Mouse (Mus musculus): ENCODE data around the gene Adamts20.

The Adamts20 gene

GRCm38 (mm10) chr15:94259497-94259896 is 205.7 kb downstream of the Adamts20 start:
- Histone ChIP-seq H3K4me3 (replicated peaks; ENCODE audit: low read length) (no peak overlapping the region), H3K36me3 (ENCODE audit: insufficient read depth, low read length) (no peaks in the 10 kb centered on the region), H3K27me3 (ENCODE audit: insufficient read depth, low read length) (no peaks in the 10 kb centered on the region), H3K9me3 (ENCODE audit: low read length) (no peaks in the 10 kb centered on the region), H3K4me1 (replicated peaks; ENCODE audit: low read depth, low read length) (no peaks in the 10 kb centered on the region)
- TF ChIP-seq CTCF (conservative IDR thresholded peaks at IDR 0.05; ENCODE audit: low read length) (no peak), NANOG (IDR thresholded peaks at IDR 0.05; ENCODE audit: borderline replicate concordance, low read length) (no peak), POU5F1 (IDR thresholded peaks at IDR 0.05; ENCODE audit: borderline replicate concordance, low read length) (no peak)

GRCm38 (mm10) chr15:94255538-94255937 is 209.7 kb downstream of the Adamts20 start:
- Histone ChIP-seq H3K9me3 (ENCODE audit: low read length) (no peaks in the 10 kb centered on the region), H3K4me1 (replicated peaks; ENCODE audit: low read depth, low read length) (no peaks in the 10 kb centered on the region), H3K4me3 (replicated peaks; ENCODE audit: low read length) (no peak overlapping the region), H3K36me3 (ENCODE audit: insufficient read depth, low read length) (no peaks in the 10 kb centered on the region), H3K27me3 (ENCODE audit: insufficient read depth, low read length) (no peaks in the 10 kb centered on the region)
- TF ChIP-seq POU5F1 (IDR thresholded peaks at IDR 0.05; ENCODE audit: borderline replicate concordance, low read length): no peak
- TF ChIP-seq CTCF (conservative IDR thresholded peaks at IDR 0.05; ENCODE audit: low read length): no peak
- TF ChIP-seq NANOG (IDR thresholded peaks at IDR 0.05; ENCODE audit: borderline replicate concordance, low read length): no peak

- Histone ChIP-seq H3K4me3 (replicated peaks; ENCODE audit: low read length) (no peak overlapping the region), H3K27me3 (ENCODE audit: insufficient read depth, low read length) (no peaks in the 10 kb centered on the region), H3K36me3 (ENCODE audit: insufficient read depth, low read length) (no peaks in the 10 kb centered on the region), H3K9me3 (ENCODE audit: low read length) (no peaks in the 10 kb centered on the region), H3K4me1 (replicated peaks; ENCODE audit: low read depth, low read length) (no peaks in the 10 kb centered on the region)
- no peak for TF ChIP-seq POU5F1 (IDR thresholded peaks at IDR 0.05; ENCODE audit: borderline replicate concordance, low read length)
- no peak for TF ChIP-seq NANOG (IDR thresholded peaks at IDR 0.05; ENCODE audit: borderline replicate concordance, low read length)
- TF ChIP-seq CTCF (conservative IDR thresholded peaks at IDR 0.05; ENCODE audit: low read length): no peak
Observed at GRCm38 (mm10) chr15:94254861-94255516, 210.2 kb downstream of the Adamts20 start.

- Histone ChIP-seq H3K4me3 (replicated peaks; ENCODE audit: low read length) (no peak overlapping the region), H3K9me3 (ENCODE audit: low read length) (no peaks in the 10 kb centered on the region), H3K27me3 (ENCODE audit: insufficient read depth, low read length) (no peaks in the 10 kb centered on the region), H3K4me1 (replicated peaks; ENCODE audit: low read depth, low read length) (no peaks in the 10 kb centered on the region), H3K36me3 (ENCODE audit: insufficient read depth, low read length) (no peaks in the 10 kb centered on the region)
- no peak for TF ChIP-seq POU5F1 (IDR thresholded peaks at IDR 0.05; ENCODE audit: borderline replicate concordance, low read length)
- no peak for TF ChIP-seq CTCF (conservative IDR thresholded peaks at IDR 0.05; ENCODE audit: low read length)
- TF ChIP-seq NANOG (IDR thresholded peaks at IDR 0.05; ENCODE audit: borderline replicate concordance, low read length): no peak
Observed at GRCm38 (mm10) chr15:94254091-94254860, 210.9 kb downstream of the Adamts20 start.

GRCm38 (mm10) chr15:94252962-94253712 is 212.1 kb downstream of the Adamts20 start:
- Histone ChIP-seq H3K36me3 (ENCODE audit: insufficient read depth, low read length) (no peaks in the 10 kb centered on the region), H3K4me1 (replicated peaks; ENCODE audit: low read depth, low read length) (no peaks in the 10 kb centered on the region), H3K27me3 (ENCODE audit: insufficient read depth, low read length) (no peaks in the 10 kb centered on the region), H3K4me3 (replicated peaks; ENCODE audit: low read length) (no peak overlapping the region), H3K9me3 (ENCODE audit: low read length) (no peaks in the 10 kb centered on the region)
- TF ChIP-seq NANOG (IDR thresholded peaks at IDR 0.05; ENCODE audit: borderline replicate concordance, low read length) (no peak), CTCF (conservative IDR thresholded peaks at IDR 0.05; ENCODE audit: low read length) (no peak), POU5F1 (IDR thresholded peaks at IDR 0.05; ENCODE audit: borderline replicate concordance, low read length) (no peak)

- Histone ChIP-seq H3K4me3 (replicated peaks; ENCODE audit: low read length) (no peak overlapping the region), H3K9me3 (ENCODE audit: low read length) (no peaks in the 10 kb centered on the region), H3K36me3 (ENCODE audit: insufficient read depth, low read length) (no peaks in the 10 kb centered on the region), H3K27me3 (ENCODE audit: insufficient read depth, low read length) (no peaks in the 10 kb centered on the region), H3K4me1 (replicated peaks; ENCODE audit: low read depth, low read length) (no peaks in the 10 kb centered on the region)
- TF ChIP-seq NANOG (IDR thresholded peaks at IDR 0.05; ENCODE audit: borderline replicate concordance, low read length): no peak
- TF ChIP-seq CTCF (conservative IDR thresholded peaks at IDR 0.05; ENCODE audit: low read length): no peak
- TF ChIP-seq POU5F1 (IDR thresholded peaks at IDR 0.05; ENCODE audit: borderline replicate concordance, low read length): no peak
Observed at GRCm38 (mm10) chr15:94249766-94250165, 215.5 kb downstream of the Adamts20 start.

- Histone ChIP-seq H3K36me3 (ENCODE audit: insufficient read depth, low read length) (no peaks in the 10 kb centered on the region), H3K4me3 (replicated peaks; ENCODE audit: low read length) (no peak overlapping the region), H3K9me3 (ENCODE audit: low read length) (no peaks in the 10 kb centered on the region), H3K4me1 (replicated peaks; ENCODE audit: low read depth, low read length) (no peaks in the 10 kb centered on the region), H3K27me3 (ENCODE audit: insufficient read depth, low read length) (no peaks in the 10 kb centered on the region)
- TF ChIP-seq CTCF (conservative IDR thresholded peaks at IDR 0.05; ENCODE audit: low read length) (no peak), POU5F1 (IDR thresholded peaks at IDR 0.05; ENCODE audit: borderline replicate concordance, low read length) (no peak), NANOG (IDR thresholded peaks at IDR 0.05; ENCODE audit: borderline replicate concordance, low read length) (no peak)
Observed at GRCm38 (mm10) chr15:94248386-94248785, 216.8 kb downstream of the Adamts20 start.

- TF ChIP-seq NANOG (IDR thresholded peaks at IDR 0.05; ENCODE audit: borderline replicate concordance, low read length): no peak
- no peak for TF ChIP-seq POU5F1 (IDR thresholded peaks at IDR 0.05; ENCODE audit: borderline replicate concordance, low read length)
- no peak for TF ChIP-seq CTCF (conservative IDR thresholded peaks at IDR 0.05; ENCODE audit: low read length)
- no peaks in the 10 kb centered on the region for H3K4me1 ChIP-seq (replicated peaks; ENCODE audit: low read depth, low read length)
- no peaks in the 10 kb centered on the region for H3K9me3 ChIP-seq (ENCODE audit: low read length)
- no peaks in the 10 kb centered on the region for H3K36me3 ChIP-seq (ENCODE audit: insufficient read depth, low read length)
- H3K27me3 ChIP-seq (ENCODE audit: insufficient read depth, low read length): no peaks in the 10 kb centered on the region
- H3K4me3 ChIP-seq (replicated peaks; ENCODE audit: low read length): no peak overlapping the region
Observed at GRCm38 (mm10) chr15:94246669-94247068, 218.5 kb downstream of the Adamts20 start.

All from E14TG2a.4 (cell line).